Mouse (Mus musculus) lung, adult 2 months (tissue): ENCODE results near the gene Plxdc2. TPM values are rescaled to one million over a fixed set of nuclear protein-coding genes. Genes with fewer than 3 reads are reported as not detected.

ENCODE experiments used
- DNase-seq: peaks from one replicate; pipeline ENCODE4 v3.0.0; 2022
- H3K4me1 ChIP-seq: fragments of 200-500 bp; 2 replicates; pipeline ENCODE4 v1.6.1; 2011; ENCODE audit warnings: low read length; ENCODE audit not compliant: control insufficient read depth, insufficient read depth
- H3K4me3 ChIP-seq: fragments of 200-500 bp; replicated peaks from 2 replicates; pipeline ENCODE3; 2011; ENCODE audit warnings: low read depth, mild to moderate bottlenecking, control low read depth, low read length; ENCODE audit errors: extremely low read depth
- CTCF ChIP-seq: fragments of 200-500 bp; IDR thresholded peaks from 2 replicates; pipeline ENCODE4 v1.5.1; 2011; ENCODE audit warnings: mild to moderate bottlenecking, low read length, control low read depth; ENCODE audit not compliant: insufficient read depth
- POLR2A ChIP-seq: fragments of 200-500 bp; IDR thresholded peaks from 2 replicates; pipeline ENCODE4 v1.6.1; 2011; ENCODE audit warnings: low read depth, mild to moderate bottlenecking, control low read depth, low read length, borderline replicate concordance; ENCODE audit errors: extremely low read depth
- WGBS: fragments of 180-500 bp; shearing (Covaris S2); methylation state at CpG from one replicate; pipeline ENCODE4 v1.1.7; 2018; 5-methylcytosine and 5-hydroxymethylcytosine counted together
- polyA plus RNA-seq: library from polyadenylated mRNA; depleted of rRNA; stranded (reverse); fragments of >200 nt; gene quantifications from 2 replicates; pipeline ENCODE4 v1.2.3, GENCODE M21; 2012

Plxdc2 gene
- polyA plus RNA-seq, 1 experiment: 49.6 TPM

GRCm38 (mm10) chr2:16456264-16456780 is 100.2 kb downstream of the Plxdc2 start:
- WGBS: 16% methylated on average over 1 of the region's 1 CpGs
- TF ChIP-seq CTCF: no peak
- TF ChIP-seq POLR2A: no peak
- DNase-seq: no peak
- no peaks in the 10 kb centered on the region; the same call in 1 of the 2 replicates for H3K4me1 ChIP-seq
- H3K4me3 ChIP-seq: no peak overlapping the region

- 34% methylated on average over 1 of the region's 1 CpGs for WGBS
Observed at GRCm38 (mm10) chr2:16459490-16459889, 103.4 kb downstream of the Plxdc2 start.

GRCm38 (mm10) chr2:16470099-16470498 is 114.0 kb downstream of the Plxdc2 start:
- WGBS: 70% methylated on average over 3 of the region's 3 CpGs
- TF ChIP-seq CTCF: no peak
- TF ChIP-seq POLR2A: no peak

More at GRCm38 (mm10) chr2:16459490-16459889, 103.4 kb downstream of the Plxdc2 start:
- Histone ChIP-seq H3K4me1 (no peaks in the 10 kb centered on the region), H3K4me3 (no peak overlapping the region)
- TF ChIP-seq POLR2A: no peak
- TF ChIP-seq CTCF: no peak
- no peak for DNase-seq

GRCm38 (mm10) chr2:16483943-16484342 is 127.8 kb downstream of the Plxdc2 start:
- no peak for DNase-seq
- TF ChIP-seq CTCF (no peak), POLR2A (no peak)
- no peaks in the 10 kb centered on the region for H3K4me1 ChIP-seq
- WGBS: 83% methylated on average over 2 of the region's 2 CpGs
- H3K4me3 ChIP-seq: no peak overlapping the region

More at GRCm38 (mm10) chr2:16470099-16470498, 114.0 kb downstream of the Plxdc2 start:
- no peak for DNase-seq
- H3K4me3 ChIP-seq: no peak overlapping the region
- H3K4me1 ChIP-seq: no peaks in the 10 kb centered on the region

- H3K4me3 ChIP-seq: no peak overlapping the region
- WGBS: 80% methylated on average over 3 of the region's 3 CpGs
- H3K4me1 ChIP-seq: no peaks in the 10 kb centered on the region
- TF ChIP-seq CTCF (no peak), POLR2A (no peak)
- no peak for DNase-seq
Observed at GRCm38 (mm10) chr2:16485970-16486369, 129.9 kb downstream of the Plxdc2 start.

GRCm38 (mm10) chr2:16491242-16491641 is 135.1 kb downstream of the Plxdc2 start:
- 24% methylated on average over 3 of the region's 3 CpGs for WGBS
- DNase-seq: no peak
- H3K4me1 ChIP-seq: no peaks in the 10 kb centered on the region
- H3K4me3 ChIP-seq: no peak overlapping the region
- TF ChIP-seq CTCF: no peak

GRCm38 (mm10) chr2:16502843-16503242 is 146.7 kb downstream of the Plxdc2 start:
- WGBS: 53% methylated on average over 1 of the region's 1 CpGs
- no peak for DNase-seq
- TF ChIP-seq CTCF (no peak), POLR2A (no peak)
- Histone ChIP-seq H3K4me3 (no peak overlapping the region), H3K4me1 (no peaks in the 10 kb centered on the region)

DNA sequence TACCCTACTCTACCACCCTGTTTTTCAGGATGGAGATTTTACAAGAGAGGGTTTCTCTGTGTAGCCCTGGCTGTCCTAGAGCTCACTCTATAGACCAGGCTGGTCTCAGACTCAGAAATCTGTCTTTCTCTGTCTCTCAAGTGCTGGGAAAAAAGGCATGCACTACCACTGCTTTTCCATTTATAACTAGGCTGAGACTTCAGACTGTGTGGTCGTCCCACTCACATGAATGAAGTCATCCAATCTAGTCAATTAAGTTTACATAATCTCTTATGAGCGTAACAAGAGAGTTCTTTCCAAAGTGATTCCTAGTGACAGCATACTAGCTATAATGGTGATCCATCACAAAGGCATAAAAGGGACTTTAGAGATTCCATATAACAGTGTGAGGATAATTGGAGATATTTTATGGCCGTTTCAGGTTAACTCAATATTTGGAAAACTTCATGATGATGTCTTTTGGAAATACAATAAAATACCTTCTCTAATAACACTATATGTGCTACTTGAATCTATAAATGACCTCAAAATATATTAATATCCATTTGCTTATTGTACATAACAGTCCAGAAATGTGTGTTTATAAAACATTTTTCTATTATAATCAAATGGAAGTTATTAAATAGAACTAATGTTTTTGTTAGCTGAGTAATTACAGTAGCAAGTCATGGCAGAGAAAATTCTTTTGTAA is 151.6 kb downstream of the Plxdc2 start:
- Histone ChIP-seq H3K4me3 (no peak overlapping the region), H3K4me1 (no peaks in the 10 kb centered on the region; the same call in 1 of the 2 replicates)
- DNase-seq: no peak
- 63% methylated on average over 3 of the region's 3 CpGs for whole genome bisulfite sequencing
- TF ChIP-seq CTCF: no peak

GRCm38 (mm10) chr2:16518148-16518547 is 162.0 kb downstream of the Plxdc2 start:
- H3K4me3 ChIP-seq: no peak overlapping the region

DNA sequence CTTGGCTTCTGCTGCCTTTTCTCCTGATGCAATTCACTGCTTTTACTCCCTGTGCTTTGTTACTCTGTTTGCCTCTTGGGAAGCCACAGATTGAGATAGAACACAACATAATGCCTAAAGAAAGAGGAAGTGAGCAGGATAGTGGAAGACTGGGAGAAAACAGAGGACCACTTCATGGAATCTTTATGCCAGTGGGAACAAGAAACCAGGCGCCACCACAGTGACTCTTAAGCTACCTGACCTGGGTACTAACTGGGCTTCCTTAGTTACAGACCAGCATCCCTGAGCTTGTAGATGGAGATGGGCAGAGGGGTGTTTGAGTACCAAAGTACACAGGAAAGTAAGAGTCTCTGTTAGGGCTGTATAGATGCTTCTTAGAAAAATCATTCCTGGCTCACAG is 167.3 kb downstream of the Plxdc2 start:
- Histone ChIP-seq H3K4me1 (no peaks in the 10 kb centered on the region), H3K4me3 (no peak overlapping the region)
- WGBS: 82% methylated on average over 1 of the region's 1 CpGs
- TF ChIP-seq CTCF (no peak), POLR2A (no peak)
- no peak for DNase-seq

More at GRCm38 (mm10) chr2:16518148-16518547, 162.0 kb downstream of the Plxdc2 start:
- no peak for TF ChIP-seq CTCF
- TF ChIP-seq POLR2A: no peak
- DNase-seq: no peak
- 71% methylated on average over 2 of the region's 2 CpGs for WGBS
- H3K4me1 ChIP-seq: no peaks in the 10 kb centered on the region

GRCm38 (mm10) chr2:16532244-16532643 is 176.1 kb downstream of the Plxdc2 start:
- Histone ChIP-seq H3K4me1 (no peaks in the 10 kb centered on the region), H3K4me3 (no peak overlapping the region)
- TF ChIP-seq POLR2A (no peak), CTCF (no peak)
- 68% methylated on average over 1 of the region's 1 CpGs for WGBS
- DNase-seq: no peak
